Mouse (Mus musculus): ENCODE data around the gene Ddx23.
A peak's percentile ranks its signal among the peaks of the same experiment; 100 is the strongest.

Ddx23 gene

DNA sequence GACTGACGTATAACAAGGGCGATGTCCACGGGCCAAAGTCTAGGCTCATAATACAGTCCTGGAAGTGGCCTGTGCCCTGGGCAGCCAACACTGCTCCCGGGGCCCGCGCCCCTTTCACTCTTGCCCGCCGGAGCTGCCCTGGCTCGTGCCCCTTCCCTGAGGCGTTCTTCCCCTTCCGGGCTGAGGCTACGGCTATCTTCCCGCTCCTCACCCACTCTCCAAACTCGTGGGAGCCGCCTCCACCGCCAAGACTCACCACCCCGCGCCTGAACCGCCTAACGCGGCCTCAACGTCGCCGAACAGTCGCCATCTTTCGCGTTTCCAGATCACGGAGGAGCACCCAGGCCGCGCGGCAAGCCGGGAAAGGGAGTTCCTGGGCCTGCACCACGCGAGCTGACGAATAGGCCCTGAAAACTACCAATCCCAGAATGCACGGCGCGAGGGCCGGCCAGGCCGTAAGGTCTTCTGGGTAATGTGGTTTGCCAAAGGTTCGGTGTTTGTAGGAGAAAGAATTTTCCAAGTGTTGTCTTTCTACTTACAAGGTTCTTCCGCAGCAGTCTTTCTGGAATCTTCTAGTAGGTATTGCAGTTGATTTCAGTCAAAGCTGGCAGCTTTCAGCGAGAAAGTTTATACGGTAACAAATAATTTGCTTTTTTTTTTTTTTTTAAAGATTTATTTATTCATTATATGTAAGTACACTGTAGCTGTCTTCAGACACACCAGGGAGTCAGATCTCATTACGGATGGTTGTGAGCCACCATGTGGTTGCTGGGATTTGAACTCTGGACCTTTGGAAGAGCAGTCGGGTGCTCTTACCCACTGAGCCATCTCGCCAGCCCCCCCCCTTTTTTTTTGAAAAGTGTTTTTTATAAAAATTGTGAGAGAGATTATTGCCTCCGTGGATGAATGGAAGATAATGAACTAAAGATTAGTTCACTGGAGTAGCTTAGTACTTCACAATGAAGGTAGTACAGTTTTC is at the start of gene Ddx23:
Ddx23 (minus strand) TSS at position 328 of the 979 bp plus-strand sequence.
- DNase-seq, result peak; percentile 92 to 95

DNA sequence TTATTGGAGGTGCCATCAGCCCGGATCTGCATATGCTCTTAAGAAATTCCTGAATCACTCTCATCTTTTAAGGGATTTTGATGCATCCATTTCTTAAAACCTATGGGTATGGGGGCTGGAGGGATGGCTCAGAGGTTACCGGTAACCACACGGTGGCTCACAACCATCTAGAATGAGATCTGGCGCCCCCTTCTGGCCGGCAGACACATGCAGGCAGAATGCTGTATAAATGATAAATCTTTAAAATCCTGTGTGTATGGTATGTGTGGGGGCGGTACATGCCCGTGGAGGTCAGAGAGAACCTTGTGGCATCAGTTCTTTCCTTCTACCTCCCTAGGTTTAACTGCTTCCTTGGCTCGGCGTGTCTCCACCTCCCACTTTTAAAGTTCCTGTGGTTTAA is 47.7 kb upstream of the Ddx23 start:
- peak; percentile 71 to 77 for DNase-seq

DNA sequence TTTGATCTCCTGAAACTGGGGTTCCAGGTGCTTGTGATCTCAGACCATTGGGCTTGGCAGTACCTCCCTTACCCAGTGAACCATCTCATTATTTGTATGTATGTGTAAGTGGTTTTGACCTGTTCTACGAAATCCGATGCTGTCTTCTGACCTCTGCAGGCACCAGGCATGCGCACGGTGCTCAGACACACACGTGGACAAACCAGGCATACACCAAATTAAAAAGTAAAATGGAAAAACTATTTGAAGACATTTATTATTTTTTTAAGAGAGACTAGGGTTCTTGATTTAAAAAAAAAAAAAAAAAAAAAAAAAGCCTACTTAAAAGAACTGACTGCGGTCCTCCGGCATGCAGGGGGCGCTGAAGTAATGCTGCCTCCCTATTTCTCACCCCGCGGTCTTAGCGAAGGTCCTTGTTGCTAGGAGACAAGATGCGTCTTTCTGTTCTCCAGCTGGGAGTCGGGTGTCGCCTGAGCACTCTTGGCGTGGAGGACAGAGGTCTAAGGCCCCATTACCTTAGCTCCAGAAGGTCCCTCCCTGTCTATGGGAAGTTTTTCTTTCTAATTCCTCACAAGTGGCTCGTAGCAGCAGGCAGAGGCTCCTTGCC is 45.2 kb upstream of the Ddx23 start, which contains the start of gene Ccdc65:
Ccdc65 (plus strand) TSS at position 442 of the 607 bp plus-strand sequence.
- DNase-seq, result peak; percentile 62 to 65

DNA sequence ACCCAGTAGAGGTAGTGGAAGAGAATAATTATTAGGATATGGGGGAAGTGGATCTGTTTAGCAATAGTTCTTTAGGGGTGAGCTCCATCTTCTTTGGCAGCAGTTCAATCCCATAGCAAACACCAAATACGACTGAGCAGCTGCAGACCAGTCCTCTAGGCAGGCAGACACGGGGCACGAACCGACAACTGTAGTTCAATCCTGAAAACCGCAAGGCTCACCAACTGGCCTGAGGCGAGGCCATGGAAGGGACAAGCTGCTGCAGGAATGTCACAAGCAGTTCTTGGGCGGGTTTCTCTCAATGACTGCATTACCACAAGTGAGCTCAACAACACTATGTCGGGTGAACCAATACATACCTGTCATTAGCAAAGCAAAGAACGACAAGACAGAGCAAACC is 41.6 kb upstream of the Ddx23 start:
- DNase-seq, result no peak

DNA sequence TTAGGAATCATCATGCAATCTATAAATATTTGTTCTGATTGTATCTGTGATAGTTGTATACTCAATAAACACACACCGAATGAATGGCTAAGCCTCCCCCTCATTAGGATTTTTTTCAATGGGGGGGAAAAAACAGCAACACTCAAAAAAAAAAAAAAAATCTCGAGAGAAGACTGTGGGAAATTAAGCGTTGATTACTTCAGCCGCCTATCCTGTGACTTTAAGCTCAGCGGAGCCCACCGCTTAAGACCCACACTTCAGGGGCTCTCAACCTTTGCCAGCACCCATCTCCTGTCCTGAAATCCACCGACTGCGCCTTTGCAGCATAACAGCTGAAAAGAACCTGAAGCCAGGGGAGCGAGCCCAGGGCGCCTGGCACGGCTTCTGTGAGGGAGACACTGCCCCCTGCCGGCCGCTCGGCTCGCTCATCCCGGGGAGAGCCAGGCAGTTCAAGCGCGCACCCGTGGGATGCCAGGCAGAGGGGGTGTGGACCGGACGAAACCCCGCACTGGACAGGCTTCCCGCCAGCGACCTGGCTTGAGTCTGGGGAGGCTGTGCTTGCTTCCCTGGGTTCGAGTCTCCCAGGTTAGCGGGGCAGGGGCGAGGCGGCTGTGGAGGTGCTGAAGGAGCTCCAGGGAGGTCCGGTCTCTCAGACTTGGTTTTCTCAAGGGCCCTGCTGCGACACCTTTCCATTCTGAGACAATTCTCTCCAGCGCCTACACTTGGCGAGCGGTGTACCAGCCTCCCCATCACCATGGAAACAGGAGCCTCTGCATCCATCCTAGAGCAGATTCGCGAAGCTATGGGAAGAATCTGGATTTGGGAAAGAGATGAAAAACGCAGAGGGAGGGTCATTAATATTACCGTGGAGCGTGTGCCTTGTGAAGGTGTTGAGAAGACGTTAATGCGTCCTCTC is 36.8 kb upstream of the Ddx23 start:
- peak; percentile 80 to 85 for DNase-seq

DNA sequence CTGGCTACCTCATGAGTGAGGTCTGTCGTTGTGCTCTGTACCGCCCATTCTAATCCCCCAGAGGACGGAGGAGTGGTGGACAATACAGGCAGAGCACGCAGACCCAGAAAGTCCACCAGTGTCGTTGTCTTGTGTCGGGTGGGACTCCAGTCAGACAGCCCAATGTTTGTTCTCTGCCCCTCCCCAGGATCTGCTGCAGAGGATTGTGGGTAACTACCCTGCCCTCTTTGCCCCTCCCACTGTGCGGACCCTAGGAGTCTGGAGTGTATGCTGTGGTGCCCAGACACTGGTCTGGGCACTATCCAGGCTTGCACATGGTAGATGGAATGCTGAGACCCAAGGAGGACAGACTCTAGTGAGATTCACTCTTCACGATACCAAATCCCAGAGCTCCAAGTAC is 33.5 kb upstream of the Ddx23 start:
- no peak for DNase-seq

DNA sequence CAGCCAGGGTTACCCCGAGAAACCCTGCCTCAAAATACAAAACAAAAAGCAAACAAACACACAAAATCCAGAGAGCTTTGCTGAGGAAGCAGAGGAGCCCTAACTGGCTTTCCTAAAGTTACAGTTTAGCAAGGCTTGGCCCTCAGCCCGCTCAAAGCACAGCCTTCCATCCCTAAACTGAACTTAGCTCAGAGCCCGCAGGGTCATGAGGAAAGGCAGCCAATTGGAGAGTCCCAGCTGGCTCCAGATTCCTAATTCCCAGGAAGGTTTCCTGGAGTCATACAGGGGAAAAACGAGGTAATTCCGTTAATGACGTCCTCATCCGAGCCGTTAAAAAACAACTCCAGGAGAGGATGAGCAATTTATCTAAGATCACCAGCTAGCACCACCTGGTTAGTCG is 33.0 kb upstream of the Ddx23 start:
- no peak for DNase-seq

DNA sequence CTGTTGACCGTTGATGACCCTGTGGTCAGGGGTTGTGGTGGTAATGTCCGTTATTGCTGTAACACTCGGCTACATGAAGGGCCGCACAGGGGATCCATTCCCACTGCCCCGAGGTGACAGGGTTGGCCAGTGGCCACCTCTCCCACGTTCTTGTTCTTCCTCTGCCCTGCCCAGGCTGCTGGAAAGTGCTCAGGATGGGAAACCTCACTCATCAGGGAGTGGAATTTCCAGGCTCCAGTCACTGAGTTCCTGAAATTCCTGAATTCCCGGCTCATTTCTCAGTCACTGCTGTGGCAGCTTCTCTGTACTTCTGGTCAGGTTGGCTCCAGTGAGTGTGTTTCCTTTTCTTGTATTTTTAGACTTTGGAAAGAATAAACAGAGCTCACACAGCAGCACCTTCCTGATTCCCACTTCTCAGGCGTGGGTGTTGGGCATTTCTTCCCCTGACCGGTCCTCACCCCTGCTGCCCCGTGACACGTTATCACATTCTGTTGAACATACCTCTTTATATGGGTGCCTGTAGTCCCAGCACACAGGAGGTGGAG is 29.5 kb upstream of the Ddx23 start:
- no peak for DNase-seq

DNA sequence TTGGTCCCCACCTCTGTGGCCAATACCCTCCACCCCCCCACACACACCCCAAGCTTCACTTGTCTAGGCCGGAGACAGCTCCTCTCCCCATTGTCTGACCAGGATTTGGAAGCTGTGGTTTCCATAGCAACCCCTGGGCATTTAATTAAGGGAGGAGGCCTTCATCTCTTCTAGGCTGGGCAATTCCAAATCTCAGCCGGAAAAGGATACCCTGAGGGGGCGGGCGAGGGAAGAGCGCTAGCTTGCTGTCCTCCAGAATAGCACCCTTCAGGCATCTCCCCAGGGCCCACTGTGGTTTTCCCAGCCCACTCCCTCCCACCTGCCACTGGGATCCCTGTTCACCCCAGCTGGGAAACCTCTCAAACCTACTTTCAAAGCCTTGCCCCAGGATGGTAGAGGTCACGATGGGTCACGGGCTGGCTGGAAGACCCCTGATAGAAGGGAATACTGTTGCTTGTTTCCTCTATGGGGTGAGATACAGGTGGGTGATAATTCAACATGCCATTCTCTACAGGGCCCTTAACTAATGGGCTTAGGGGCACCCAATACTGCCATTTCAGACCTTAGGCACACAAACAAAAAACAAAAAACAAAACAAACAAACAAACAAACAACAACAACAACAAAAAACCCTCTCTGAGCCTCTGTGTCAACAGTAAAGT is 28.9 kb upstream of the Ddx23 start:
- DNase-seq, result no peak

DNA sequence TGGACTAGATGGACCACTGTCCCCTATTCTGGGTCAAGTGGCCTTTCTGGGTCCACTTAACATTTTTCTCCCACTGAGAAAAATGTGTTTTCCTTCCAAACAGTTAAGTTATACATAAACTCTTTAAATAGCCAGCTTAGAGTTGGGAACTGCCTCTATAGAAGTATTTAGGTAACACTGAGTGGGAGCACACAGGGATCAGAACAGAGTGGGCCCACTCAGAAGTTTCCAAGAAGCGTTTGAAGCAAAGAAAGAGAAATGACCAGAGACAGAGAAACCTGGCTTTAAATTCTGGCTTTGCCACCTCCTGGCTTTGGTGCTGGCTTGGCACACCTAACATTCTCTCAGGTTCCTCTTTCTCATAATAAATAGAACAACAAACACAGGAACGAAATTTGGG is 27.0 kb upstream of the Ddx23 start:
- no peak for DNase-seq

DNA sequence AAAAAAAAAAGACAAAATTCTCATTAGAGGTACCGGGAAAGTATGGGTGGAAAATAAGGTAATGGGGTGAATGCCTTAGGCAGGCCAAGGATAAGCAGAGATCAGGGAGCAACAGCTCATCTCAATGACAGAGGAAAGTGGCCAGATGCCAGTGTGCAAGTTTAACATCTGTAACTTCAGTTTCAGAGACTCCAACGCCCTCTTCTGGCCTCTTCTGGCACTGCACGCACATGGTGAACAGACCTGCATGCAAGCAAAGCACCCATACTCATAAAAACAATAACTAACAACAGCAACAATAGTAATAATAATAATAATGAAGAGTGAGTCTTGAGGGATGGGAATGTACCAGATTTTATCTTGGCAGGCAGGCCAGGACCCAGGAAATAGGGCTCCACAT is 23.2 kb upstream of the Ddx23 start:
- no peak for DNase-seq

DNA sequence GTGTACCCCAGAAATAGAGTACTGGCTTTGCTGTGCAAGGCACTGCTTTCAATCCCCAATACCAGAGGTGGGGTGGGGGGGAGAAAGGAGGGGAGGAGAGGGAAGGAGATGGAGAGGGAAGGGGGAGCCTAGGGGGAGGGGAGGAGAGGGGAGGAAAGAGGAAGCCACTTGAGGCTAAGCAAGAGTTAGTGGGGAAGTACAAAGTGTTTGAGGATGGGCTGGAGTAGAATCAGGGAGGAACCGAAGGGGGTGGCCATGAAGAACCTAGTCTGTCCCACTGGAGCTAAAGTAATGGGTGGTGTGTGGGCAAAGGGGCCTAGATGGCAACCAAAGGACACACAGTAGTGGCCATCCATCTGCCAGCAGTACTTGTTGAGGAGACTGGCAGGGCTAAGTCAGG is 21.1 kb upstream of the Ddx23 start:
- no peak for DNase-seq

DNA sequence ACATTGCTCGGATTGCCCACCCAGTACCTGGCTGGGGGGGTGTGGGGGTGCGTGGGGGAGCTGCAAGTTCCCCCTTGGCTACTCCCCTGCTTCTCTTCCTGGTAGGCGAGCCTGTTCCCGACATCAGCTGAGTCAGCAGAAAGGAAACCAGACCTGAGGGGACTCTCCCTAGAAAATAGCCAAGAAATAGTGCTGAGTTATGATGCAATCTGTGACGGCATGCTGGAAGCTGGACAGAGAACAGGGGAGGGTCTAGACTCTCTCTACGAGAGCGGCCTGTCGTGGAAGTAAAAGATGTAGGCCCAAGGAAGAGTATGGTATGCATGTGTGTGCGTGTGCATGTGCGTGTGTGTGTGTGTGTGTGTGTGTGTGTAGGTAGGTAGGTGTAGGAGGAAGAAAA is 20.5 kb upstream of the Ddx23 start:
- DNase-seq, result no peak

DNA sequence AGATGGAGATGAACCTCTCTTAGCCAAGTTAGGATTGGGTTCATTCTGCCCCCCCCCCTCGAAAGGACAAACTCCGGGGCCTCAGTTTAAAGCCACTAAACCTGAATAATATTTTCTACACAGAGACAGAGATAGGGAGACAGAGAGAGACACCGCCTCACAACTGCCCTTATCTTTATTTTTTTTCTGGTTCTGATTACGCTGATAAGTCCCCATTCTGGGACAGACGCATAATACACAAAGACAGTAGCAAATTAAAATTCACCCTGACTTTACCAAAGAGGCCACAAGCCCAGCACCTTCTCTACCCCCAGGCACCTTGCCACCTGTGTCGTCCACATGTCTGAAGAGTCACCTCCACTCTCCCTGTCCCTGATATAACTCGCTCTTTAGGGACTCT is 18.9 kb upstream of the Ddx23 start:
- DNase-seq, result no peak

DNA sequence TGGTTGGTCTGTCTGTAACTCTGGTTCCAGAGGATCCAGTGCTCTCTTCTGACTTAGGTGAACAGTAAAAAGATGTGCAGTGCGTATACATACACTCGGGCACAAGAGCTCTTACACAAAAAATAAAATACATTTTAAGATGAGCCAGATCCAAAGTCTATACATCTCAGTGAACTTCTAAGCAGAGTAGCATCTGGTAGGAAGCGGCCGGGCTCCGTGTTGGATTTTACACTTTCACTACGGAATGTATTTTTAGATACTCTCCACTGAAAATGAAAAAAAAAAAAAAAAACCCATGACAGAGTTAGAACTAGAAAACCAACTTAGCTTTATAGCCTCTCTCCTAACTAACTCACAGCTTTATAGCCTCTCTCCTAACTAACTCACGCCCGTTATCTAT is 18.0 kb upstream of the Ddx23 start:
- DNase-seq, result no peak

DNA sequence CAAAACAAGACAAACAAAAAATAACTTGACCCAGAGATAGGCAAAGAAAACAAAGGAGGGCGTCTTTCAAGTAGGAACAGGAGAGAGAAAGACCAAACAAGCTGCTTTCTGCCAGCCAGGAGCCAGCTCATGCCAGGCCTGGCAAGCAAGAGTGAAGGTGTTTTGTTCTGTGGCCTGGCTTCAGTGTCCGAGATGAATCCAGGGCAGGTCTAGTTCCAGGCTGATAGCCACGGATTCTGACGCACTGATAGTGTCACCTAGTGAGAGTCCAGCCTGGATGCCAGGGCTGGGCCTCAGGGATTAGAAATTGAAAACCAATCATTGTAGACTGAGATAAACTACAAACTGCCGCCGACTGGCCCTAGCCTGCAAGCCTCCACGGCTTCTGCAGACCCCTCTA is 15.3 kb upstream of the Ddx23 start:
- no peak for DNase-seq

DNA sequence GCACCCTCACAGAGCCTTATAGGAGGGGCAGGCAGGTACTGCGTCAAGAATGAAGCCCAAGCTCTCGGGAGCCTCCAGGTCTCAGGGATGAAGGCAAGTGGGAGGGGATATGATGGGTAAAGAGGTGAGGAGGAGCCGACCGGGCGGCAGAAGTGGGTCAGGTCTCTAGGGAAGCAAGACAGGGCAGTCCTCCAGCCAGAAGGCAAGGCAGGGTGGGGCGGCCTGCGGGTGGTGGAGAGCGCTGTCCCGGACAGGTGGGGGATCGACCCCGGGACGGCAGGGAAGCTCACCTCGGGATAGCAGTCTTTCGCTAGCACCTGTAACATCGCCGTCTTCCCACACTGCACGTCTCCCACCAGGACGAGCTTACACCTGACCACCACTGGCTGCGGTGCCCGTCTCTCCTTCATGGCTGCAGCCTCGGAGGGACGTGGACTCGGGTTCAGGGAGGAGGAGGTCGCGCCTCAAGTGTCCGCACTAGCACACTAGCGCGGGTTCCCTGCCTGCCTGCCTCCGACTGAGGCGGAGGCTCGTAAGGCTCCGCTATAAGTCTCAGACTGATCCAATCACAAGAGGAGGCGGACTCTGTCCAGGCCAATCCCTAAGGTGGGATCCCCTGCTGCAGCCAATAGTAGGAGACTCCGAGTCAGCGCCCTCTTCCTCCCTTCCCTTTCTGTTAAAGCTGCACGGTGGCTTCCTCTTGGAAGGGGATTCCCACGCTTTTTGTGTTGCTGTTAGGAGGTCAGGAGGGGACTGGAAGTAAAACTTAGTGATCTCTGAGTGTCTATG is 14.4 kb upstream of the Ddx23 start, which contains the start of gene Rnd1:
Rnd1 (minus strand) TSS at position 522 of the 789 bp plus-strand sequence.
- peak; percentile 67 to 73 for DNase-seq

DNA sequence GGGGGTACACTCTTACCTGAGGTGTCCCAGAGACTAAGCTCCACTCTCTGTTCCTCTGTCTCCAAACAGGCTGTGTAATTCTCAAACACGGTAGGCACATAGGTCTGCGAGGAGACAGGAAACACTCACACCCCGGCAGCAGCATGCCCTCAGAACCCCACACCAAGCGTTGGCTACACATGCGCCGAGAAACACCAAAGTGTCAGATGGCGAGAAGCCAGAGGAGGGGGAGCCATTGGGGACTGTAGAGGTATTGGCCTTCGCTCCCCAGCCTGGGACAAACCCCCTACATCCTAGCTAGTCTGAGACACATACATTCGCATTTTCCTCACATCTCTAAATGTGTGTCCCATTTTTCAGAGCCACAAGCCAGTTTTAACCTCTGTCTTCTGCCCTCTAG is 13.8 kb upstream of the Ddx23 start:
- peak; percentile 20 to 28 for DNase-seq

DNA sequence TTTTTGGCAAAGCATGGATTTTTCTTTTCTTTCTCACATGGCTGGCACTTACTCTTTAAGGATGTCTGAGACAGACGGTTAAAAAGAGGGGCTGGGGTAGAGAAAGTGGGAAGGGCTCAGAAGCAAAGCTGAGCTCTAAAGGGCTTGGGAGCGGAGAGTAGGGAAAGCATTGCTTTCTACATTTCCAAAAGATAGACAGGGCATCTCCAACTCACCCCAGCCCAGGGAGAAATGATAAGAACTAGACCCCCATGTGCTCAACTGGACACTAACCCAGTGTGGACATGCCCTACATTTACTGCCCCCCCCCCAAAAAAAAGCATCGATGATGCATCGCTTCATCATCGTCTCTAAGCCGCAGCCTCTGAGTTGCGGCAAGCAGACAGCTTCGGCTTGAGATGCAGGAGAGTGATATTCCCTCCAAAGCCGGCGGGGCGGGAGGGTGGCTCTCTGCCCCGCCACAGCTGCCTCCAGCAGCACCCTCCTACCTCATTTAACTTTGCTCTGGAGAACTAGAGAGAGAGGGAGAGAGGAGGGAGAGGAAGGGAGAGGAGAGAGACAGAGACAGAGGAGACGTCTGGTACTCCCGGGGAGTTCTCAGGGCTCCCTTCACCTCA is 13.0 kb upstream of the Ddx23 start:
- DNase-seq, result no peak

DNA sequence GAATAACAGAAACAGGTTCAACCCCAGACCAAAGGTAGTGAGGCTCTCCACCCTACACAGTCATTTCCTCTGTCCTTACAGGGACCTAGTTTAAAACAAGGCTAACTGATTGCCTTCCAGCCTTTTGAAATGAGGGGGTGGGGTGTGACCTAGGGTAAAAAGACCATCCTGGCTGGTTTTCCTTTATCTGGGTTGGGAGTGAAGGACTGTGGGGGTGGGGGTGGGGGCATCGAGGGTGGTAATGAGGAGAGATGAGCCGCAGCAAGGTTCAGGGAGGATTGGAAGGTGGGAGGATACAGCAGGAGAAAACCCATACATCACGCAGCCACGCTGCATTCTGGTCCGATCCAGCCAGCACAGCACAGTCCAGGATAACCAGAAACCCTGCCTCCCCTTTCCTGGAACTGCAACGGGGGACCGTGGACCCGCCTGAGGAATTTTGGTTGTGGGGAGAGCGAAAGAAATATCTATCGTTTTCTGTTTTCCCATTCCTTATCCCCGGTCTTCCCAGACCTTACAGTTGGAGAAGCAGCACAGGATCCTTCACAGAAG is 12.4 kb upstream of the Ddx23 start:
- no peak for DNase-seq
